Mouse (Mus musculus) retina, postnatal 1 day (tissue): ENCODE data around the gene Ier2.

ENCODE experiments used
- DNase-seq: peaks from one replicate; pipeline ENCODE4 v3.0.0-alpha.2; 2012

Gene Ier2

DNA sequence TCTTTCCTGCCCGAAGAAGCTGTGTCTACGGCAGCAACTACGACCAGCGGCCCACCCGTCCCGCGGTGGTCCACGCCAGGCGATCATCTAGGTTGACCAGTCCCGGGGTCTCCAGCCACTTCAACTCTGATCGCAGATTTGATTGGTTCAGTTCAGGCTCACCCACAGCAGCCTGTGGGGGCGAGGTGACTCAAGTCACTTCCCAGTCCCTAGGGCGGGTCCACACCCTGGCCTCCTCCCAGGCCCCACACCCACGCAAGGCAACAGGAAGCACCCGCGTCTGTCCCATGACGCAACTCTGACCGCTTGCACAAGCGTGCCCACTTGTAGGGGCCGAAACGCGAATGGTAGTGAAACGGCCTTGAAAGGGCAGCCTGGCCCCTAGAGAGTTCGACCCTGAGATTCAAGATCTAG is 1.2 kb downstream of the Ier2 start:
- peak; percentile 69 for DNase-seq

DNA sequence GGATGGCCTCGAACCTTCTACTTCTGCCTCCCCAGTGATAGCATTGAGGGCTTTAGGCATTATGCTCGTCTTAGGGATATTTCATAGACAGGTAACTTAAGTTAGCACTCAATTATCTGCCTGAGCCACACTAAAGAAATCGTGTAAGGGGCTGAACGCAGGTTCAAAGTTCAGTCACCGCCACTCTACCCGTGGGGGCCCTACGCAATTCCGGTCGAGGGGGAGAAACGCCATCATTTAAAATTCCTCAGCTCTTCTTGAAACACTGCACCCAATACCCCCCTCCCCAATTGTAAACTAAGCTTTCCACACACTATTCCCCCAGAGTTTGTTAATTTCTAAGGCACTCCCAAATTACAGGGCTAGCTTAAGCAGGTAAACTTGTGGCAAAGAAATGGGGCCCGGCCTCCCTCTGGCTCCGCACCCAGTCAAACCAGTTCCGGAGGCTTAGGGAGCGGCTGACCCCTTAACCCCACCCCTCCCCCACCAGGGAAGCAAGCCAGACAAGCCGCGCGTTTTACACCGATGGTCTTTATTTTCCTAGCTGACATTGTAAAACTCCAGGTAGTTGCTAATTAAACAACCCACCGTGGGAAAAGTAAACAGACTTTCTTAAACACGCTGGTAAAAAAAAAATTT is 1.7 kb downstream of the Ier2 start:
- DNase-seq = peak; percentile 46

DNA sequence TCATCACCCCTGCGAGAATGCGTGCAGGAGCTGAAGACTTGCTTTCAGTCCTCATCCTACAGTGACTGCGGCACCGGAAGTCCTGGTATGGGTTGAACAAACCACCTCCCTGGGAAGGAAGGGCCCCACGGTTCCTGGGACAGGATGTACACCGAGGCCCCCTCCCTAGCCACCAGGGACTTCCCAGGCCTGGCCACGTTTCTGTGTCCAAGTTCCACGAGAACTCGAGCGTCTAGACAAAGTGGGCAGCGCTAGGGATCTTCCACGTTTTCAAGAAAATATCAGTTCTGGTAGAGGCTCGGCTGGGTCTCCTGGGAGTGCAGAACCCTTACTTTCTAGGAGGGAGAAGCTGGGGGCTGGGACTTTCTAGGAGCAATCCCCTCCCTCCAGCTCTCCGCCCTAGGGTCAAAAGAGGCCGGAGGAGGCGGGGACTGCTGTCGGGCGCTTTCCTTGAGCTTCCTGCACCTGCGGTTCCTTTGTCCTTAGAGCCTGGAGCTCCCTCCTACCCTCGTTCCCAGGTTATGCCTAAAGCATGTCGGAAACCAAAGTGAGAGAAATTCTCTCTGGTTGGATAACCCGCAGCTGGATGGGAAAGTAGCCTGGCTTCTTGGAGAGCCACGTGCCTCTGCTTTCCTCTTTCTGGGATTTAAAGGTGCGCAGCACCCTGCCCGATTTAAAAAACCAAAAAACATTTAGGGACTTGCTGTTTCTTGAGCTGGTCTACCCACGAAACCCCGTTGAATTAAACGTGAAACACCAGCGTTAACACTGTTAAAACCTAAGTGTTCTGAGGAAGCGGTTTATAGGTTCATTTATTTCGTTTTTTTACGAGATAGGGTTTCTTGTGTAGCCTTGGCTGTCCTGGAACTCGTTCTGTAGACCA is 2.5 kb downstream of the Ier2 start:
- peak; percentile 64 for DNase-seq

DNA sequence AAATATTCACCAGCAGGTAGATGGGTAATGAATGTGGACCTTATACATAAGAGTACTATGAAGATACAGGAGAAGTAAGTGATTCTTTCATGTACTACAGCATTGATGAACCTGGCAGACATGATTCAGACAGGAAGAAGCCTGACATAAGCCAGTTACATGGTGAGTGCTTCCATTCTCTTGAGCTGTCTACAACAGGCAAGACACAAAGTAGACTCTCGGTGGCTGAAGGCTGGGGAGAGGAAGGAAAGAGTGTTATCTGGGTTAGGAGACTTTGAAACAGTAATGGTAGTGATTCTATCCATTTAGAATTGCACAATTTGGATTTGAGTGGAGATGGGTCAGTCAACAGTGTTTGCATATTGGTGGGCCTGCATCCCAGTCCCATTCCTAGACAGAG is 3.7 kb downstream of the Ier2 start:
- DNase-seq = no peak

DNA sequence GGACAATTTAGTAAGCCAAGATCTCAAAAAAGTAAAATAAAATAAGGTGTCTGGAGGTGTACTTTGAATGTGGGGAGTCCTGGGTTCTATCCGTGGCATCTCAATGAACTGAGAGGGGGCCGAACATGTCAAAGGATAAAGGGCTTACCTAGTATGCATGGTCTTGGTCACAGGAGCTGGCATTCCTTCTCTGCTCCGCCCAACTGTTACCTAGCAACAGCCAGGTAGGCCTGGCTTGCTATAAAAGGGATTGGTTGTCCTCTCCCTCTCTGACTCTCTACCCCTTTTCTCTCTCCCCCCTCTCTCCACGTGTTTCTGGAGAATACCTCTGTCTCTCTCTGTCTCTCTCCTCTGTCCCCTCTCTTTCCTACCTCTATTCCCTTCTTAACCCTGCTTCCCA is 5.0 kb downstream of the Ier2 start:
- no peak for DNase-seq

DNA sequence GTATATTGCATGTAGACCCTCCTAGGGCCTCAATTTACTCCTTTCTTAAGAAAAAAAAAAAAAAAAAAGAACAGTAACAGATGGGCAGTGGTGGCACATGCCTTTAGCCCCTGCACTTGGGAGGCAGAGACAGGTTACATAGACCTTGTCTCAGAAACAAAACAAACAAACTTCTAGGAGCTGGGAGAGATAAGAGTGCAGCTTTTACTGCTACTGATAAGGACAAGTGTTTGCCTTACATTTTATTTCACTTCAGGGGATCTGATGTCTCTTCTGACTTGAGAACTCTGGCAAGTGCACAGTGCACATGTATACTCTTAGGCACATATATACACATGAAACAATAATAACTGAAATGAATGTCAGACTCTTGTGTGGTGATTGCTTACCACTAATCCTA is 5.4 kb downstream of the Ier2 start:
- DNase-seq = no peak

DNA sequence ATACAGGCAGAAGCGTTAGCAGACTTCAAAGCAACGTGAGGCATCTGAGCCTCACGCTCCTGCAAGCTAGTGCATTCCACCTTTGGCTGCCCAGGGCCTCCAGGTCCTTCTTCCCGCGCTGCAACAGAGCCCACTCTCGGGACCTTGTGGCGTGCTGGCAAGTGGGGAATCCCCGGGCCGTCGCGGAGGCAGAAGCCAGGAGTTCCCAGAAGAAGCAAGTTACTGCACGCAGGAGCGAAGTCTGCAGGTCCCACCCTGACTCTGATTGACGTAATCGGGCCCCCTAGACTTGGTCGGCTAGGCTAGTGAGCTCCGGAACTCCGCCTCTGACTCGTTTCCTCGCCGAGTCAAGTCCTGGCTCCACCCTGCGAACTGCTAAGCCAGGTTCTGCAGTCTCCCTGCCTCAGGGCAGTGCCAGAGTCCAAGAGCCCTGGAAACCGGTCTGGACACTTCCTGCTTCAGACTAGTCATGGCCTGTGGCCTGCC is 6.0 kb downstream of the Ier2 start:
- peak; percentile 60 for DNase-seq

DNA sequence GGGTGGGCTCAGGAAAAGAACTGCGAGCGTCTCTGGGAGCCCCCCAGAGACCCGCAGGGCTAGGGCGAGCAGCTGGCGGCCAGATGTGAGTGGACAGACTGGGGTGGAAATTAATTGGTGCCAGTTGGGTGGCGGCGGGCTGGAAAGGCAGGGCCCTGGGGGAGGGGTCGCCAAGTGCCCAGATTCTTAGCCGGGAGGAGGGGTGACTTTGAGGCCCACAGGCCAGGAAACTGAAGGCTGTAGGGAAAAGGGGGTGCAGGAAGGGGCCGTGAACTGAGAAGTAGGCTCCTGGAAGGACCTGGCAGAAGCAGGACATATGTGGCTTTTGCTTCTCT is 6.5 kb downstream of the Ier2 start:
- peak; percentile 83 for DNase-seq

DNA sequence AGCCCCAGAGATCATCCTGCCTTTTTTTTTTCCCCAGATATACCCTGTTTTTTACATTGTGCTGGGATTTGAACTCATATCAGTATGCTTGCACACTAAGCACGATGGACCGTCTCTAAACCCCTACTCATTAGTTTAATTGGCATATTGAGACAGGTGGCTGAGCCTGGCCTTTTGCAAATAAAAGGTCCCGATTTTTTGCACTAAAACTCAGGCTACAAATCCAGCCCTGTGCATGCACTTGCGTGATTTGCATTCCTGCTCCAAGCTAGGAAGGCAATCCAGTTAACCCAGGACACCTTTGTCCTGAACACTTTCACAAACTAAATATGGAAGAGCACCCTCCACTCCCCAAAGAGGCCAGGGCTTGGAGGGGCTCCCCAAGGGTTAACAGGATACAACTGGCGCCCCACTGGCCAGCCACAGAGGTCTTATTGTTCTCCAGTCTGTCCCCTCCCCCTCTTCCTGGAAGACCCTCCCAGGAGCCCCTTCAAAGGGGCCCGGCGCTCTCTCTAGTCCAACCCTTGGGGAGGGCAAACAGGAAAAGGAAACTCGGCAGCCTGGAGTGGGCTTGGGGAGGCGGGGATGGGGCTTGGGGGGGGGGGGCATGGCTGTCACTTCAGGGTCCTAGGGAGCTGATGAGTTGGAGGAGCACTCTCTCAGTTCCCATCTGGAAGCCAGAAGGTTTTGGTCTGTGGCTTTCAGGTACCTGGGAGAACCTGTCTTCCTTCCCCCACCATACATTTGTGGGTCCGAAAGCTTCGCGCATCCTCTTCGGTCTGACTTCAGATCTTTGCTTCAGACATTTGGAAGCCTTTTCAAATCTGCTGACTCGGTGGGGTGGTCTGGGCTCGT is 7.1 kb downstream of the Ier2 start:
- peak; percentile 95 for DNase-seq

DNA sequence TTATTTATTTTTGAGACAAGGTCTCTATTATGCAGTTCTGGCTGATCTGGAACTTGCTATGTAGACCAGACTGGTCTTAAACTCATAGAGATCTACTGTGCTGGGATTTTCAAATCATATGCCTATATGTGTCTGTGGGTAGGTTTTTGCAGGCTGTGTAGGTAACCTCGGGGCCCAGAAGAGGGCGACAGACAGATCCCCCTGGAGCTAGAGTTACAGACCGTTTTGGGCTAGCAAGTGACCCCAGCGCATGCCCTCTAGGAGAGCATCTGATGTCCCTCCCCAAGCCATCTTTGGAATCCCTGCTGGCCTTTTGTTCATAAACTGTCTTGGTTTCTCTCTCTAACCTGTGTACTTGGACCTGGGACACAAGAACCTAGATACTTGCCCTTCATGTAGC is 8.1 kb downstream of the Ier2 start:
- DNase-seq = peak; percentile 56

DNA sequence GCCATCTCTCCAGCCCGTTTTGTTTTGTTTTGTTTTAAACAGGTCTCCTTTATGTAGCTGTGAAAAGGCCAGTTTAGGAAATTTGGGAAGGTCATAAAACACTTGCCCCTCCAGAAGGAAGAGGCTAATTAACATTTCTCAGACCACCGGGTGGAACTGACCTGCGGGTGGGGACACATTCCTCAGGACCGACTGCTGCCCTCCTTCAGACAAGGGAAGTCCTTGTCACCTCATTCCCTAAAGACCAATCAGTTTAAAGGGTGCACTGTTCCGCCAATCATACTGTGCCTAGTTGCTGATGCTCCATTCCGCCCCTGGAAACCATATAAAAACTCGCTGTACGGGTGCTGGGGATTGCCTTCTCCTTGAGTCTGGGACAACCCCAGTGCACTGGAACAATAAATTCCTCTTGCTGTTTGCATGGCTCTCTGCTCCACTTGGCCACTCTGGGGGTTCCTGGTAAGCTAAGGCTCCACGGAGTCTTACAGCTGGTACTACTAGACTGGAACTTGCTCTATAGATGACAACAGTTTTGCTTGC is 9.5 kb downstream of the Ier2 start:
- DNase-seq = no peak

DNA sequence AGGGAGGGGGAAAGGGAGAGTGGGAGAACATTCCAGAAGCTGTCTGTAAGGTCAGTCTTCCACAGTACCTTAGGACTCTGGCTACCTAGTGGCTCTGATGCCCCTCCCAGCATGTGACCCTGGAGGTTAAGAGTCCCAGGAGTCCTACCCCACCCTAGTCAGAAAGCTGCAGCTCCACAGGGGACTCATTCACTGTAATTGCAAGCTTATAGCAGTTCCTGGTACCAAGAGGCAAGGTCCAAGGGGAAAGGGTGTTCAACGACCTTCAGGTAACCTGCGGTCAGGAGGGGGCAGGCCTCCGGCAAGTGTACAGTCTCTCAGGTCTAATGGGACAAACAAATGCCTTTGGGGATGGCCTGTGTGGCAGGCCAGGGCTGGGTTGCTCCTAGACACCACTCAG is 12.4 kb downstream of the Ier2 start:
- DNase-seq = no peak

DNA sequence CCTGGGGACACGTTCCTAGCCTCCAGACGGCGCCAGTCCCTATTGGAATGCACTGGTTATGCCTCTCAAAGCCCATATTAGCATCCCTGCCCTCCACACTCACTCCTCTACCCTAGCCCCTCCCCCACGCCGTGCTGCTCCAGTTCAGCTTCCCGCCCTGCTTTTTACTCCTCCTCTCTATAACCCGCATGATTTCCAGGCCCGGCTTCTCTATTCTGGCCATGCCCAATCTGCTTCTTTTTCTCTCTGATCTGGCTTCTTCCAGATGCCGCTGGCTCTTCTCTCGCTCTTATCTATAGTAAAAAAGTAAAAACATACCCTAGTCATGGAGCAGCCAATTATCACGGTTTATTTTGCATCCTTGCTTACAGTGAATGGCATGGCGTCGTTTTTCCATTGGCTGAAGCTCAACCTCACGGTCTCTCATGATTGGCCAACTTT is 15.2 kb downstream of the Ier2 start:
- DNase-seq = peak; percentile 78

DNA sequence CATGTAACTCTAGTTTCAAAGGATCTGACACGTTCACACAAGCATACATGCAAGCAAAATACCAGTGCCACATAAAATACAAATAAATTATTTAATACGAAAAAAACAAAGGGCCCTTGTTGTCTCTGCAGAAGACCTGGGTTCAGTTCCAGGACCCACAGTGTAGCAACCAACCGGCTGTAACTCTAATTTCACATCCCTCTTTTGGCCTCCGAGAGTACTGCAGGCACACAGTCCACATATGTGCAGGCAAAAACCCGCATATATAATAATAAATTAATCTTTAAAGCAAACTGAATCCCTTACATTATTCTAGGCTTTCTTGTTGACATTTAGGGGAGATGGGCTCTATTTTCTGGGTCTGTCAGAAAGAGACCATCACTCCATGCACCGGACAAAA is 15.9 kb downstream of the Ier2 start:
- DNase-seq = peak; percentile 59

DNA sequence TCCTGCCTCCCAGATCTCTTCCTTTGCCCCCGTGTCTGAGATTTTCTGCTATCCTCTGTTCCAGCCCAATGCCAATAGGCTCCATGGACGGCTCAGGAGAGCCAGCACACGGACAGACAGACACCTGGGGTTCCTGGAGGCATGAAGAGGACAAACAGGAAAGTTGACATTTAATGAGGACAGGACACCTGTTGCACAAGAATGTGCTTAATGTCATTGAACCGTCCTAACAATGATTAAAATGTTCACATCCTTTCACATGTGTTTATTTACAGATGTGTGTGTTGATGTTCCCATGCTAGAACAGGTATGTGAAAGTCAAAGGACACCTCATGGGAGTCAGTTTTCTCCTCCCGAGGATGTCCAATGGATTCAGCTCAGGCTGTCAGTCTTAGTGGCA is 19.6 kb downstream of the Ier2 start:
- DNase-seq = no peak

DNA sequence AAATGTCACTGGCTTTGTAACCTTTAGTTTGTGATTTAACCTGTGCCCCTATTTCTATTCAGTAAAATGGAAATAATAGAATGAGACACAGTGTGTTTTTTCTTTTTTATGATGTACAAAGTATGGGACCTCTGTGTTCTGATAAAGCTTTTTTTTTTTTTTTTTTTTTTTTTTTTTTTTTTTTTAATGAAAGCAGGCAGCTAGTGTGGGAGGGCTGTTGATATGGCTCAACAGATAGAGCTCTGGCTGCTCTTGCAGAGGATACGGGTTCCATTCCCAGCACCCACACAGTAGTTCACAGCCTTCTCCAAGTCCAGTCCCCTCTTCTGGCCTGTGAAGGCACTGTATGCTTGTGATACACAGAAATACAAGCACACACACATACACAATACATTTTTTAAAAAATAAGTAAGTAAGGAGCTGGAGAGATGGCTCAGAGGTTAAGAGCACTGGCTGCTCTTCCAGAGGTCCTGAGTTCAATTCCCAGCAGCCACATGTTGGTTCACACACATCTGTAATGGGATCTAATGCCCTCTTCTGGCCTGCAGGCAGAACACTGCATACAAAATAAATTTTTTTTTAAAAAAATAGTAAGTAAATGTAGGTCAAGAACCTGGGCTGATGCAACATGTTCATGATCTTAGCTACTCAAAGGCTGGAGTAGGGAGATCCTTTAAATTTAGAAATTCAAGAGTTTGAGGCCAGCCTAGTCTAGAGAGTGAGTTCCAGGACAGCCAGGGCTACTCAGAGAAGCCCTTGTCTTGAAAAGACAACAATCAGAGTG is 20.9 kb downstream of the Ier2 start:
- DNase-seq = no peak

DNA sequence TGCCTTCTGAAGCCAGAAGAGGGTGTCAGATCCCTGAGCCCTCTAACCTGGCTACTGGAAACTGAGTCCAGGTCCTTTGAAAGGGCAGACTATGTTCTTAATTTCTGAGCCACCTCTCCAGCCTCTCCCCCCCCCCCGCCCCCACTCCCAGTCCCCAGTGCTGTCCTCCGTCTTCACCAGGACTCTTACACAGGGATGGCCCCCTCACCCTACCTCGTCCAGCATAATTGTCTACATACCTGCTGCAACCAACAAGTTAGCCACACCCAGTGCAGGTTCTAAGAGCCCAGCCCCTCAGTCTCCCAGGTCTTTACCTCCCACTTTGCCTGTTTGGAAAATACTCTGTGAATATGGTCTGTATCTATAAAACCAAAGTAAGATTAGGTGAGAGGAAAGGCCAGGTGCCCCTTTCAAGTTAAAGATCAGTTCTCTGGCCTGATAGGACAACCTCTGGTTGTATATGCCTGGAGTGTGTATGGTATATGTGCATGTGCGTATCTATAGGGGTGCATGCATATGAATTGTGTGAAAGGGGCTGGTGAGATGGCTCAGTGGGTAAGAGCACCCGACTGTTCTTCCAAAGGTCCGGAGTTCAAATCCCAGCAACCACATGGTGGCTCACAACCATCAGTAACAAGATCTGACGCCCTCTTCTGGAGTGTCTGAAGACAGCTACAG is 21.9 kb downstream of the Ier2 start:
- DNase-seq = no peak

DNA sequence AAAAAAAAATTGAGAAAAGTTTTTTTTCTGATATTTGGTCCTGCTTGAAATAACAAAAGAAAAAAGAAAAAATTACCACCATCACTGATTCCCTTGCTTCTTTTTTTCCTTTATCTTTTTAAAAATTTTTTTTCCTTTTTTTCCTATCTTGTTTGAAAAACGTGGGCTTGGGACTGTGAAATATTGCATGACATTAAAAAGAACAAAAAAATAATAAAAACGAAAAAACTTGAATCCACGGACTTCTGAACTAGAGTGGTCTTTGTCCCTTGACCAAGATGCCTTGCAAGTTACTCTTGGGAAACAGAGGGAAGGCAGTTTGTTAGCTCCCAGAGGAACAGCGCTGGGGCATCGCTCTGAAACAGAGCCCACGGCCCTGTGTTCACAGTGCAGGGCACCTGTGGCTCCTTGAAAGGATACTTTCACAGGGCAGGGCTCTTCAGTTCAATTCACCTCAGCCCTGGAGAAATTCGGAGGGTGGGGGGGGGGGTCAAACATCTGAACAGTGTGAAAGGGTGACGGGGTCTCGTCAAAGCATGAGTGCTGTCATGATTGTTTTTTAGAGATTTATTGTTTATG is 22.6 kb downstream of the Ier2 start:
- no peak for DNase-seq

DNA sequence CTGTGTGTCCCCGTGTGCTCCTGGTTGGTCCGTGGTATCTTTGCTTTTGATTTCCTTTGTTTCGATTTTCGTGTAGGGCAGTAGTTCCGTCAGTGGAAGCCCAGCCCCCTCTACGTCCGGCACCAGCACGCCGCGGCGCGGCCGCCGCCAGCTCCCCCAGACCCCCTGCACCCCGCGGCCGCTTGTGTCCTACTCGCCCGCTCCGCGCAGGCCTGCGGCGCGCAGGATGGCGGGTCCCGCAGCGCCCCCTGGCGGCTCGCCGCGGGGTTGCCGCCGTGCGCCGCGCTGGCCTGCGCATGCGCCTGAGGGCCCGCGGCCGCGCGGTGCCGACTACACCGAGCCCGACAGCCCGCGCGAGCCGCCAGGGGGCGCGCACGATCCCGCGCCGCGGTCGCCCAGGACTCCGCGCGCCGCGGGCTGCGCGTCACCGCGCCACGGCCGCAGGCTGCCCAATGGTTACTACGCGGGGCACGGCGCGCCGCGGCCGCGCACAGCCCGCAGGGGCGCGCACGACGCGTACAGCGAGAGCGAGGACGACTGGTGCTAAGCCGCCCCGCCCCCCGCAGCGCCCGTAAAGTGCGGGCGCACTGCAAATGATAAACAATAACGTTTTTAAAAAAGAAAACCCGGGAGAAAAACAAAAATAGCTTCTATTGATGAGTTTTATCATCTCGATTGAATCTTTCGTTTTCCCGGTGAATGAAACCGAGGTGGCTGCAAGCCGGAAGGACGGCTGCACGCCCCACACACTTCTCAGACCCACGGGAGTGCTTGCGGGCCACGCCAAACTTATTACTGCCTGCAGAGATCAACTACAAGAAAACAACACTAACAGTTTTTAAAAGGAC is 23.3 kb downstream of the Ier2 start:
- DNase-seq = peak; percentile 96

DNA sequence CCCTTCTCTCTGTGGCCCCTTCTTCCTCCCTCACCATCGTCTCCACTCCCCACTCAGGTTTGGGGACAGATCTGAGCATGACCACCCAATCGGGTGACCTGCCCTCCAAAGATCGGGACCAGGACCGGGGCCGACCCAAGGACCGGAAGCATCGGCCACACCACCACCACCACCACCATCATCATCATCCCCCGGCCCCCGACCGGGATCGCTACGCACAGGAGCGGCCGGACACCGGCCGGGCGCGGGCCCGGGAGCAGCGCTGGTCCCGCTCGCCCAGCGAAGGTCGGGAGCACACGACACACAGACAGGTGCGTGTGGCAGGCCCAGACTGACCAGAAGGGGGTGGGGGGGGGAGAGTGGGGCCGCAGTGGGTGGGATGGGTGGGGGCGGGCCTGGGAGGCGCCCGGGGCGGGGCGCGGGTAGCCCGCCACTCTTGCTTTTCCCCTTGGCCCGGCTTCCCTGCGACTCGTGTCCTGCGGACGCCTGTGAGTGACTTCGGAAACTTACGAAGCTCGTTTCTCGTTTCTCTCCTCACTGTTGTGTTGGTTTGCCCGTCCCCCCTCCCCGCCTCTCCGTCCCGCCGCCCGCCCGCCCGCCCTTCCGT is 24.0 kb downstream of the Ier2 start:
- peak; percentile 57 for DNase-seq
